Mouse (Mus musculus): ENCODE results near the gene Myo9a.

DNA sequence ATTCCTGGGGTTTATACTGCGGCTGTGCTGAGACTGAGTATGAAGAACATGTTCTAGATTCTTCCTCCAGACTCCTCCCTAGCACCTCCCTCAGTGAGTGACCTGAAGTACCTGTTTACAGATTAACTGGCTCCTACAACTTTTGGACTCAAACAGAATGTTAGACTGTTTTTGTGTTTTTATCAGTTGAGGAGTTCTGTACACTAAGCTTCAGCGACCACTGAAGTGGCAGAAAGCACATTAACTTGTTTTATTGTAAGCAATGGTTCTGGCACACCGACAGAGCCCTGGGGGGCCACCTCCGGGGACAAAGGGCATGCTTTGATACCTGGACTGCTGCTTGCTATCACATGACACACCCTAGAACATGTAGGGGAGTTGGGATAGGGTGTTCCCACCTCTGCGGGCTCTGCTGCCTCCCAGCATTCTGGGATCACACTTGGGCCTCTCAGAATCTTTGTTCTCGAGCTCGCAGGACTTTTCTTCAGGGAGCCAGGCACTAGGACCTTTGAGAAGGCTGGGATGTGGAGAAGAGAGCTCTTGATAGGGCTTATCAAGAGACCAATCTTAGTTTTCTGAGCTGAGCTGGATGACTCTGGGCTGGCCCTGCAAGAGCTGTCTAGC lies 34.3 kb upstream of the Myo9a start:
- TF ChIP-seq TAL1 (IDR thresholded peaks at IDR 0.05; ENCODE audit: low read length) (no peak), GATA1 (IDR thresholded peaks at IDR 0.05; ENCODE audit: low read length) (no peak)

All from erythroblast, embryonic 14.5 days (primary cell).